Mouse (Mus musculus) T-helper 2 cell (primary cell): Measurements from ENCODE around the gene Gpr176.

Source experiments
- in situ Hi-C: fragments of 300-600 bp; cut with MboI, MseI; formaldehyde crosslinking; loops from one replicate; pipeline ENCODE4 v1.15.1; 2025; ENCODE audit warnings: high pct_unique_total_duplicates

The Gpr176 gene

DNA sequence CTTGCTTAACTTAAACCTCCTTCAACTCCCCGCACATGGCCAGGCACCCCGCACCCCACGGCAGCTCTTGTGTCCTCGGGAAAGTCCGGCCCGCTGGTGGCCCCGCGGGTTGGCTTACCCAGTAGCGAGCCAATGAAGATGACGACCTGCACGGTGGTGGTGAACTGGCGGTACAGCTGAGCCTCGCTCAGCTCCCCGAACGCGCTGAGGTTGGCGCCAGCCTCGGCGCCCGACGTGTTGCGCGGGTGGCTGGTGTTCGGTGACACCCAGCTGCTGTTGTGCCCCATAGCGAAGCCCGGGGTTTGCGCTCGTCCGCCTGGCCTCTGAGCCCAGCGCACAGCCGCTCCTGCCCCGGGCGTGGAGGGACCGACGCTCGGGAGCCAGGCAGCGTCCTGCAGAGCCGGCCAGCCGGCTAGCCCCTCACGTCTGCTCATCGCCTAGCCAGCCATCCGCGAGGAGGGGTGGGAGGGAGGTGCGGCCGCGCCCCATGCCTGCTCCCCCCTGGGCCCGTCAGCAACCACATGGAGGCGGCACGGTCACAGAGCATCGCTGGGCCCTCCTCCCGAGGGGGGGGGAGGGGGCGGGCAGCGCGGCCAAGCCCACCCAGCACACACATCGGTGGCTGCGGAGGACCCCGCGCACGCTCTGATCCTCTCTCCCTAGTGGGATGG lies at the start of gene Gpr176:
Gpr176 (minus strand) TSS at position 519 of the 671 bp plus-strand sequence.
- in situ Hi-C loops = no loop called here

DNA sequence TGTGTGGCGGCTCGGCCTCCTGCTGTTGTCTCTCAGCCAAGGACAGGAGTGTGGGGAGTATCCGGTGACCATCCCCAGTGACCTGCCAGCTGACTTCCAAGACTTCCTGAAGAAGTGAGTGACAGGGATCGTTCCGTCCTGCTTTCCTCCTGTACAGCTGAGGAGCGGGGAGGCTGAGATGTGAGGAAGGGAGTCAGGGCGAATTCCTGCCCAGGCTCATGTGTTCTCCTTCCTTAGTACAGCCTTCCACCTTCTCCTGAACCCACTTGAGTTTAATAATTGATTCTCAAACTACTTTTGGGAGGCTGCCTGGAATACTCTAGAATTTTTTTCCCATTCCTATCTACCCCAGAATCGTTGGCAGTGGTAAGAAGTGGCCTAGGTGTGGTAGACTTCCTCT lies 49.2 kb upstream of the Gpr176 start:
- in situ Hi-C loops = no loop called here

DNA sequence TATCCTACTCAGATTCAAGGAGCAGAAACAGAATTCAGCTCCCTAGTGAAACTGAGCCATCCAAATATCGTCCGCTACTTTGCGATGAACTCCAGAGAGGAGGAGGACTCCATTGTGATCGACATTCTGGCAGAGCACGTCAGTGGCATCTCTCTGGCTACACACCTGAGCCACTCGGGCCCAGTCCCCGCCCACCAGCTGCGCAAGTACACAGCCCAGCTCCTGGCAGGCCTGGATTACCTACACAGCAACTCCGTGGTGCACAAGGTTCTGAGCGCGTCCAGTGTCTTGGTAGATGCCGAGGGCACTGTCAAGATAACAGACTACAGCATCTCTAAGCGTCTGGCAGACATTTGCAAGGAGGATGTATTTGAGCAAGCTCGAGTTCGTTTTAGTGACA lies 48.7 kb upstream of the Gpr176 start:
- in situ Hi-C loops = no loop called here

DNA sequence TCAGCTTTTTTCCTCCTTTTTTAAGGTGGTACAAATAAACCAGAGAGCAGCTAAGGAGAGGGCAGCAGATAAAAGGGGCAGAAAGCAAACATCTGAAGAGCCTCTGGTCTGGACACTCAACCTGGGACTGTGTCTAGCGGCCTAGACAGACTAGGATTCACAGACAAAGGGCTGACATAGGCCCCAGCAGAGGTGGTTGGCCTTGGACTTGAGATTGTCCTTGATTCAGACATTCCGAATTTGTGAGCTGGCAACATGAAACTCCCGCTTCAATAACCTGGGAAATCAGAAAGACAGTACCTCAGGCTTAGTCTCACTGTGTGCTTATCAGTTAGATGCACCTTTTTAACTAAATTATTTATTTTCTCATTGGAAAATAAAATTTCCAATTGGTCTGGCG lies 44.9 kb upstream of the Gpr176 start:
- in situ Hi-C loops = no loop called here

DNA sequence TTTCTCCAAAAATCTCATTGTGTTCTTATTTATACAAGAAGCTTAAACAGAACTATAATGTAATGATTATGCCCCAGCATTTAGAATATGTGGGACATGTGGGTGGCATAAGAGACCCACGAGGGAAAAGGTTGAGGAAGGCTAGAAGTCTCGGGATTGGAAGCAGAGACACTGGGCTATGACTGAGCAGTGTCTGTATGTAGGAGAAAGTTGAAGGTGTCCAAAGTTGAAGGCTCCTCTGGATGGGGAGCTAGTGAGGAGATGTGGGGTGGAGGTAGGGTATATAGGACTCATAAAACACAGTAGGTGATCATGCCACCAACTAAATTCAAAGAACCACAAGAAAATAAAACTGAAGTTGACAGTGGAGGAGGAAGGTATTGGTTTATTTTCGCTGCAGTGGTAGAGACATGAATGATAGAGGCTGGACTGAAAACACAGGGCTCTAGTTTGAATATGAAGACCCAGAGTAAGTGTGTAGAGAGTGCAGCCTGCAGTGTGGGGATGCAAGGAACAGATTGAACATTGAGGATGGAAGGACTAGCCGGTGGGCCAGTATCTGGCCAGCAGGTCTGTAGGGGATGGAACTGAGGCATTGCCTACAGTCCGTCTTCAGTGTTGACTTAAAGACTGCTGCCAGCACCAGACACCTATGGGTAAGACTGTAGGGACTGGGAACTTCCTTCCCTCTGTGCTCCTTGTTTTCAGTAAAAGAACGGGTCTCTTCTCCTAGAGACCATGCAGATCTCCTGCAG lies 42.6 kb upstream of the Gpr176 start:
- in situ Hi-C loops = no loop called here

DNA sequence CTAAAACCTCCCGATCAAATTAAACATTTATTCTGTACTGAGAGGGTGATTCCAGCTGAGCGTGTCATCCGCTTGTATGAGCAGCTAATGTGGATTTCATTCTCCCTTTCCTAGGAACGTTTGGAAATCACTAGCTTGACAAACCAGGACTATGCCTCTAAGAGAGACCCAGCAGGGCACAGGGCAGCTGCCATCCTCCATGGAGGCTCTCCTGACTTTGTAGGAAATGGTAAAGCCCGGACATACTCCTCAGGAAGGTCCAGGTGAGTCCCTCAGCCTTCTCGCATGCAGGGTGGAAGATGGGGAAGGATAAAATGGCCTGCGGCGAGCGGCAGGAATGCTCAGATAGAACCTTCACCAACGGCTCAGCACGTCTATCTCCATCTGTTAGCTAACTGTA lies 39.6 kb upstream of the Gpr176 start:
- in situ Hi-C loops = no loop called here

DNA sequence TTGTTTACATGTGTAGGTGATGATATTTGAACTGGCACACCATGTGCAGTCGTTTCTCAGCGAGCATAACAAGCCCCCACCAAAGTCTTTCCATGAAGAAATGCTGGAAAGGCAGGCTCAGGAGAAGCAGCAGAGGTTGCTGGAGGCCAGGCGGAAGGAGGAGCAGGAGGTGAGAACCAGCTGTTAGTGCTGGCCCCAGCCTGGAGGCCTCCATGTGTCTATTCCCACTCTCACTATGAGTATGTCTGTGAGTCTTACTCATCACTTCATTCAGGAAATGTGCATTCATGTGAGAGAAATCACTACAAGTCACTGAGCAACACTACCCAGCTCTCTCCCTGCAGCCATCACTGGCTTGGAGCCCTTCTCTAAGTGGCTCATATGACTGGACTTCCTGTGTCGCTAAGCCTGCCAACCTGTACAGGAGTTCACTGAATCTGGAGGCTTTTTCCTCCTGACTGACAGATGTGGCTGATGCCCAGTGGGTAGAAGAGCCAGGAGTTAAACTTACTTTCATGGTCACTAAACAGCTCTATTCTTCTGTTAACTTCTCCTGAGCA lies 35.2 kb upstream of the Gpr176 start:
- in situ Hi-C loops = no loop called here

DNA sequence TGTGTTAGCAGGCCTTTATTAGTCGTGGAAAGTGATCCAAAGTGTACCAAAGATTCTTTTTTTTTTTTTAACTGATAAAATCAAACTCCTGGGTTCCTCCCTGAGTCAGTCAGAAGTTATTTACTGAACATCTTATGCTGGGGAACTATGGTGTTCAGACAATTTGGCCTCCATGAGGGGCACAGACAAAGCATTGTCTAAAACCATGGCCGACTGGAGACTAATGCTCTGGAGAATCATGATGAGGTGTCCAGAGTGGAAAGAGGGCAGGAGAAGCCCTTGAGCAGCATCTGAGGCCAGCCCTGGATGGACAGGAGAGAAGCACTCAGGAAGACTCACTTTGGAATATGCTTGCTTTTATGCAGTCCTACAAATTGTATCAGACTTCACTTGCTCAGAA lies 33.6 kb upstream of the Gpr176 start:
- in situ Hi-C loops = no loop called here

DNA sequence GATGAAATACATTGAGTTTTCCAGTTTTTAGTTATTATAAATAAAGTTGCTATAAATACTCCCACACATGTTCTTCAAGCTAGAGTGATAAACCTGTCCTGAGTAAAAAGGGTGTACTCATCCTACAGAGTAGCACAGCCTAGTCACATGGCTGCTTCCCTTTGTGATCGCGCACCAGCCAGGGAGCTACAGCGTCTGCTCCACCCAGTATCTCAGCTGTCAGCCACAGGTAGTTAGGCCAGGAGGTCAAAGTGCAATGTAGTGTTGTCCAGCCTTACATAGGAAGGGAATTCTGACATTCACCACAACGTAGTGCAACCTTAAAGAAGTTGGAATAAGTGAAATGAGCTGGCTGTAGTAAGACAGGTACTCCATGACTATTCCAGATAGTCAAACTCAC lies 32.3 kb upstream of the Gpr176 start:
- in situ Hi-C loops = no loop called here

DNA sequence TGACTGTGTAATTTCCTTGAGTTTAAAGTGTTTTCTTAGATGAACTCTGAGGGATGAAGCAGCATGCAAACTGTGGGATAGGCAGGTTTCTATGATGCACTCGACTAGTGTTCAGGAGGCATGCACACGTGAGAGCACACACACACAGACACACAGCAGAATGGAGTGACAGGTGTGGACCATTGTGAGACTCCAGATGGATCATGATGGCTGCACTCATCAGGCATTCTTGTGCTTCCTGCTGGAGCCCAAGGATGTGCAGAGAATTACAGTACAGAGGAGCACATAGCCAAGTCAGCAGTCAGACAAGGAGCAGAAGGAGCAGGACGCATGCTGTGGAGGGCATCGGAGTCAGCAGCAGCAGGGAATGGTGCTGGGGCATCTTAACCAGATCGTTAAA lies 31.1 kb upstream of the Gpr176 start:
- in situ Hi-C loops = no loop called here

DNA sequence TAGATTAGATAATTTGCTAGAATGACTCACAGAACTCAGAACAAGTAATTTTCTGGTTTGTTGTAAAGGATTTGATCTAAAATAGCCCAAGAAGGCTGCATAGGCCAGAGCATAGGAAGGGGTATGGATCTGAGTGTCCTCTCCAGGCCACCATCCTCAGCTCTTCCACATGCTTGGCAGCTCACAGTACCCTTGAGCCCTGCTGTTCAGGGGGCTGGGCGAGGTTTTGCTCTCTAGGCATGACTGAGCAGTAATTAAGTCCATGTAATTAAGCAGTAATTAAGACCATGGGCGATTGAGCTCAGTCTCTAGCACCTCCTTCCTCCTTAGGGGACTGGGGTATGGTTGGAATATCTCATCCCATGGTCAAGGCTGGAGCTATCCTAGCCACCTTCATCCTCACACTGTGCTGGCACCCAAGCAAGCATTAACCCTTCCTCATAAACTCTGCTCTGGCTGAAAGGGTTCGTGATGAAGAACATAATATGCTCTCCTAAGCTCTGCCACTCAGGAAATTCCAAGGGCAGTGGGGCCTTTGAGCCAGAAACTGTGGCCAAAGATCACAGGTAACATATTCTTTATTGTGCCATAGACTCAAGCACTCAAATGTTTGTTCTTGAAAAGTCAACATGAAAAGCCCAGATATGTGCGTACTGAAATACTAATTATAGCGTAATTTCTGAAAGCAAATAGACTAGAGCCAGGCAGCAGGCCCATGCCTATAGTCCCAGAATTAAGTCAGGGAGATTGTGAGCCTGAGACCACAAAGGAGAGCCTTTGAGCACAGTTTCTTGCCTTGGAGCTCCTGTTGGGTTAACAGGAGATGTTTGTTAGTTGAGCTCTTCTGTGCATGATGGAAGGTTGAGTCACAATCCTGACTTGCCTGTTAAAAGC lies 28.9 kb upstream of the Gpr176 start:
- in situ Hi-C loops = no loop called here

DNA sequence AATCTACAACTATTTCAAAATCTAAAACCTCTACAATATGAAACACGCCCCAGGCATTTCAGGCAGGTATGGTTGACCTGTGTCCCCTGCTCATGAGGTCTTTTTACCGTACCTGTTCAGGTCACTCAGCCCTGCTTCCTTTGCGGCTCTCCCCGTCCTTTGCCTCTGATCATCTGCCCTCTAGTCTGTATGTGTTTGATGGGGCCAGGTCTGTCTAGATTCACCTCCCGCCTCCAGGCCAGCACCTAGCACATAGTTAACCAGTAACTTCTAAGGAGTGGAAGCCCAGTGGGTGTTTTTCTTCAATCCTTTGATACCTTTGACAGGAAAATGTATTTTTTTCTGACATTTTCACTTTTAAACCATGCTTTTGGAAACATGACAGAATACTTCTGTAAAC lies 26.5 kb upstream of the Gpr176 start:
- in situ Hi-C loops = no loop called here

DNA sequence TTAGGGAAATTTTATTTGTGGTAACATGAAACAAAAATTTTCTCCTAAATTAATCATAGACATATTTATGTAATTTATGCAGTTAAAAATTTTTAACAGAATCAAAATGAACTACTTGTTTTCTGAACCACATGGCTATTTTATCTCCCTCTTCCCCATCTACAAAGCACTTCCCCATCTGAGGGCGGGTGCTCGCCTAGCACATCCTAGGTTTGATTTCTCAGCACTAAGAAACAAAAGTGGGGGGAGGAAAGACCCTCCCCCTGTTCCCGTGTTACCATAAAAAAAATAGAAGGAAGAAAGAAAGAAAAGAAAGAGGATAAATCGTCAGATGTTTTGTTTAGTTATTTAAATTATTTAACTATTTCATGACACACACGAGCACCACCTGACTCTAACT lies 18.0 kb upstream of the Gpr176 start:
- in situ Hi-C loops = no loop called here

DNA sequence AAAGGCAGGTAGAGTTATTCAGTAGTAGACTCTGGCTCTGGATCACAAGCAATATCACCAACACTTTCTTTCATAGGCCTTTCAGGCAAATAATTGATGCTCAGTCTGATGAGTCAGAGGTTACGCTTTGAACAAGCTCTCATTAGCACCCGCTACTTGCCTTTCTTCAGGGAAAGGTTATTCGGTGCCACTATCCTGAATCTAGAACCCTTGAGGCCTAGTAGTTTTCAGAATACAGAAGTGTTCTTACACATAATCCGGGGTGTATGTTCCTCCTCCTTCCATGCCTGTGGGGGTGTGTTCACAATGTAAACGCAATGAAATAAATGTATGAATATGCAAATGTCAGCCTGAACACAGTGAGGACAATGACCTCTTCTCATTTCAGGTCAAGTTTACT lies 16.9 kb upstream of the Gpr176 start:
- in situ Hi-C loops = no loop called here

DNA sequence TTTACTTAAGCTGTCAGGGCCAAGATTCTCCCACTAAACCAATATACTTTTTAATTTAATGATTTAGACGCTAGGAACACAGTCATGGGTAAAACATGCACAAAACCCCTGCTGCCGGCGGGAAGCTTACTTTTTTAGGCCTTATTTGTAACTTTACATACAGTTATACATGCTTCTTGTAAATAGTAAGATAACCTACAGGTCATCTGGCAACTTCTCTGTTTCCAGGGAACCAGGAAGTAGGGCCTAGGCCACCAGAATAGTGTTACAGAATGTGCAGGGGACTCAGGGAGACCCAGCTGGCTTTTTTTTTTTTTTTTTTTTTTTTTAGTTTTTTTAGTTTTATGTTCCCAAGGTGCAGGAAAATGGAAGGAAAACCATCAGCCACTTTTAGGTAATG lies 16.4 kb upstream of the Gpr176 start:
- in situ Hi-C loops = no loop called here

DNA sequence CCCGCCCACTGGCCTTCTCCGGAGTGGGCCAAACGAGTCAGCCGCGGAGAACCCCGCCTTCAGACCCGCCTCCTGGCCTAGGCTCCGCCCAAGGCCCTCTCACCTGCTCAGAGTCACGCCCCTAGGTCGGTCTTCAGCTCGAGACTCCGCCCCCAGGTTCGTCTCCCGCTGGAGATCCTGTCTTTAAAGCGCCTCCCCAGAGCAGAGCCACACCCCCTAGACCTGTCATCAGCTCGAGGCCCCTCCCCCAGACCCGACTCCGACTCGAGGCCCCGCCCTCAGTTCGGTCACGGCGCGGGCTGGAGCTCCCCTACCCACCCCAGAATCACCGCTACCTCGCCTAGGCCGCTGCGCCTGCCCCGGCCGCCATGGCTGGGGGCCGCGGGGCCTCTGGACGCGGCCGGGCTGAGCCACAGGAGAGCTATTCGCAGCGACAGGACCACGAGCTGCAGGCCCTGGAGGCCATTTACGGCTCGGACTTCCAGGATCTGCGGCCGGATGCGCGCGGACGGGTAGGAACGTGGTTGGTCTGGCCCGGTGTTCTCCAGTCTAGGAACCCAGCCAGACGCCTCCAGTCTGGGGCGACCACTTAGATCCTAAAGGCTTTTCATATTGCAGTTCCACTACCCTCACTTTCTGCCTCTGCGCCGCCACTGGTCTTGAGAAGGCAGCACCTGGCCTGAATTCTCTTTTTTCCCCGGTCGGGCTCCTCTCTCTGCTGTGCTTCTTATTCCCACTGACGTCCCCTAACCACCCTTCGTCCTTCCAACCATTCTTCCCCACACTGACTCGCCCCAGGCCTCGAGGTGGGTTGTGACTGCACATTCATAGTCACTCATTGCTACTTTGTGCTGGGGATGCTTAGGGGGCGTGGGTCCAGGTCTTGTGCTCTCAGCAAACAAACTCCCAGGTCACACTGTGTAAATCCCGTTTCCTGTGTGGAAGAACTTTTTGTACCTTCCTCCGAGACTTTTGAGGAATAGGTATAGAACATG lies 15.4 kb upstream of the Gpr176 start, which contains the start of gene Eif2ak4:
Eif2ak4 (plus strand) TSS at position 278 of the 995 bp plus-strand sequence.
- in situ Hi-C loops = no loop called here

DNA sequence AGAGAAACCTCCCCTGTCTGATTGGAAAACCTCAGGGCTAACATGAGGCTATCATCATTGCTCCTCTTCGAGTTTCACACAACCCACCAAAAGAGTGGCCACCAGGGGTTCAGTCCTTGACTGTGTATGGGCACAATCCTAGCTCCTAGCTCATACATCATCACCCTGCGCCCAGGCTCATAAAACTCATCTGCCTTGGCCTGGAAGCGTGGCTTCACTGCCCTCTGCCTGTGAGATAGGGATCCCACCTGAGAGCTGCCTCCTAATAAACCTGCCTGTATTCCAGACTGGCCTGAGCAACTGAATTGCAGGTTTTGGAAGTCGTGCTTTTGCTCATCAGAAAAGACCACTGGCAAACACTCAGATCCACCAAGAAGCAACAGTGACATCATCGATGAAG lies 10.2 kb upstream of the Gpr176 start:
- in situ Hi-C loops = no loop called here

DNA sequence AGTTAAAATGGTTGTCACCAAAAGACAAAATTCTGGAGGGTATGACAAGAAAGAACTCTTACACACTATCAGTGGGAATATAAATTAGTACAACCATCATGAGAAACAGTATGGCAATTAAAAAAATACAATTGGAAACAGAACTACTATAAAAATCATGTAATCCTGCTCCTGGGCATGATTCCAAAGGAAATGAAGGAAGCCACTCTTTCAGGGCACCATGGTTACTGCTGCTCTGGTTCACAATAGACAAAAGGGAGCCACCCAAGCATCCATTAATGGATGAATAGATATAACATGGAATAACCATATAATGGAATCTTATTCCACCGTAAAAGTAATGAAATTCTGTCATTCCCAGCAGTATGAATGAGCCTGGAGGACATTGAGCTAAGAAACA lies 6.5 kb upstream of the Gpr176 start:
- in situ Hi-C loops = no loop called here

DNA sequence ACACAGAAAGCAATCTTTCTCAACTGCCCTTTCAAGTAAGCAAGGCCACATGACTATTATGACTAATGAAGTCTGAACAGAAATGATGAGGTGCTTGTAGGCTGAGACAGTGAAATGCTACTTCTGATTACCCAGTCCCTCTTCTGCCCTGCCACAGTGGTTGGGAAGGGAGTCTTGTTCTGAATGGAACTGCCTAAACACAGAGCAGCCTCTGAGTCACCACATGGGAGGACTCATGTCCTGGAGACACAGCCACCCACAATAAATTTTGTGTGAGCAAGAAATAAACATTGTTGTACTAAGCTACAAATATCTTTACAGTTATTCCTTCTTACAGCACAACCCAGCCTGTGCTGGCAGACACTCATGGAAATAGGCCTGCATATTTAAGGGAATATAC lies 2.7 kb upstream of the Gpr176 start:
- in situ Hi-C loops = no loop called here

DNA sequence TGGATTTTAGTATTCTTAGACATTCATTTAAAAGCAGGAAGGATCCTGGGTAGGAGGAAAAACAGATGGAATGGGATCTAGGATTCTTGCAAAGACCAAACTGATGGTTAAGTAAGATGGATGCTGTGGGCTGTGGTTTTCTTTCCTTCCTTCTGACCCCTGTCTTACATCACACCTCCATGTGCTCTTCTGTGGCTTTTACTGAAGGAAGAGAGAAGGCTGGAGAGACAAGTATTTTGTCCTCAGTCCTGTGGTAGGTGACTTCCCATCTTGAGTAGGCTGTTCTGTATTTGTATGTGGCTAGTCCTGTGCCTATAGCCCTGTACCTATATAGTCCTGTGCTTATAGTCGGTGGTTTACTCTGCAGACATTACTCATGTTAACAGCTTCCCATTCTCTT lies 2.3 kb upstream of the Gpr176 start:
- in situ Hi-C loops = no loop called here
